Mouse (Mus musculus): Measurements from ENCODE around the gene Muc13.

Muc13 gene

DNA sequence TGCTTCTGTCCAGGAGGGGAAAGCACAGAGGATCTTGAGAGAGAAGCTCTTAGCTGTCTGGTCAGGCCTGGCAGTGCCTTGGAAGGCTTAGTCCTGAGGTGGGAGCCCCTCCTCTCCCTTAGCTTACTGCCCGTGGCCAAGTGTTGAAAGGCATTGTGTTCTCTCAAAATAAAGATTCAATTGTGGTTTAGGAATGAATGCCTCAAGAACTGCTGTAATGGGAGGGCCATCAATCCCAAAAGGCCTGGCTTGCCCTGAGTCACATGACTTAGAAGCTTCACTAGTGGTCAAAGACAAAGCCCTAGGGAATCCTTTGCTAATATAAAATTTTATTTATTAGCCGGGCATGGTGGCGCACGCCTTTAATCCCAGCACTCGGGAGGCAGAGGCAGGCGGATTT is 30.8 kb downstream of the Muc13 start:
- DNase-seq (ENCODE audit: low spot score in 2 of 2): no peak

DNA sequence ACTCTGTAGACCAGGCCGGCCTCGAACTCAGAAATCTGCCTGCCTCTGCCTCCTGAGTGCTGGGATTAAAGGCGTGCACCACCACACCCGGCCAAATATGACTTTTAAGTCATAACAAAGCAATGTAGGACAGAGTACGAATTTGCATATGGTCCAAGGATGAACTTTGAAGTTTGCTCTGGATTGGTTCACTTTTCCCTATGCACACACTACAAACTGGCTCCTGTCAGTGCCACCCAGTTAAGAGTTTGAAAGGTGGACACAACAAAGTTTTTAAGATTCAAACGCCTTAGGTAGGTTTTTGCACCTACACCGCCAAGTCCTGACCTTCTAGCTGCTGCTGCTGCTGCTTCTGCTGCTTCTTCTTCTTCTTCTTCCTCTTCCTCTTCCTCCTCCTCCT is 34.7 kb downstream of the Muc13 start:
- no peak for DNase-seq (ENCODE audit: low spot score in 2 of 2)

DNA sequence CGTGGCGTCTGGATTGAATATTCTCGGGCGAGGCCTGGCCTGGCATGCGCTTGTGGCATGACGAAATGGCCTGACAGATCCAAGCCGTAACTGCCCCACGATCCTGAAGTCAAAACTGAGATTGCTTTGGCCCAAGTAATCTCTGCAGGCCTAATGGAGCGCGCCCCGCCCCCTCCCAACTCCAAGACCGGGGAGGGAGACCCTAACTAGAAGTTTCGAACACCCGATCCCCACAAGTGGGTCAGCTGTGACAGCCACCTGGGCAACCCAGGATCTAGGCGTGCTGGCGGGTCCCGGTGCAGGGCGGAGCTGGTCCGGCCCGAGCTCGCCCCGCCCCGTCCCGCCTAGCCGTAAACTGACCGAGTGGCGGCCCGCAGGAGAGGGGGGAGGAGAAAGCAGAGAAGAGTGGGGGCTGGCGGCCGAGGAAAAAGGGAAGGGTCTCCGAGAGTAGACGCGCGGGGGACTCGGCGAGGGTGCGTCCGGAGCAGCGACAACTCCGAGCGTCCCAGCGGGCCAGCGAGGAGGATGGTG is 35.5 kb downstream of the Muc13 start, which contains the start of gene Itgb5:
TSS of gene Itgb5 (plus strand) at position 365 of the 531 bp plus-strand sequence.
- DNase-seq (ENCODE audit: low spot score in 2 of 2): no peak

DNA sequence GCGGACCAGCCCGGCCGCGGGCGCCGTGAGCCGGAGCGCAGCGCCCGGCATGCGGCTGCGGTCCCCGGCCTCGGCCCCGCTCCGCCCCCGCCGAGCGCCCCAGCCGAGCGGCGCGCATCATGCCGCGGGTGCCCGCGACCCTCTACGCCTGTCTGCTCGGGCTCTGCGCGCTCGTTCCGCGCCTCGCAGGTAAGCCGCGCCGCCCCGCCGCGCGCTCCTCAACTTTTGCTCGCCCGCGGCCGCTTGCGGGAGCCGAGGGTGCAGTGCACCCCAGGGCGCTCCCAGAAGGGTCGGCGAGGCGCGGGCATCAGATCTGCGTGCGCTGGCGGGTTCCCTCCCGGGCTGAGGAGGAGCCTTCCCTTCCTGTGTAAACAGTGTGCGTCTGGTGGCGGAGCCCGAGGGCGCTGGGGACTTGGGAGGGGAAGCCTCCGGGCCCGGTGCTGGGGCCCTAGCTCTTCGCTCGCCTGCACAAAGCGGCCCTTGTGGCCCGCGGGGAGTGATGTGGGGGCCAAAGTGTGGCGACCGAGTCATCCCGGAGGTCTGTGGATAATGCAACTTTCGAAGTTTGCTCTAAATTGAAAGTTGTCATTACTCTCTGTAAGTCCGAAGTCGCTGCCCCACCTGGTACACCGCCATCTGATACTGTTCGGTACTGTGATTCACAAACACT is 36.1 kb downstream of the Muc13 start:
- DNase-seq (ENCODE audit: low spot score in 2 of 2): no peak

DNA sequence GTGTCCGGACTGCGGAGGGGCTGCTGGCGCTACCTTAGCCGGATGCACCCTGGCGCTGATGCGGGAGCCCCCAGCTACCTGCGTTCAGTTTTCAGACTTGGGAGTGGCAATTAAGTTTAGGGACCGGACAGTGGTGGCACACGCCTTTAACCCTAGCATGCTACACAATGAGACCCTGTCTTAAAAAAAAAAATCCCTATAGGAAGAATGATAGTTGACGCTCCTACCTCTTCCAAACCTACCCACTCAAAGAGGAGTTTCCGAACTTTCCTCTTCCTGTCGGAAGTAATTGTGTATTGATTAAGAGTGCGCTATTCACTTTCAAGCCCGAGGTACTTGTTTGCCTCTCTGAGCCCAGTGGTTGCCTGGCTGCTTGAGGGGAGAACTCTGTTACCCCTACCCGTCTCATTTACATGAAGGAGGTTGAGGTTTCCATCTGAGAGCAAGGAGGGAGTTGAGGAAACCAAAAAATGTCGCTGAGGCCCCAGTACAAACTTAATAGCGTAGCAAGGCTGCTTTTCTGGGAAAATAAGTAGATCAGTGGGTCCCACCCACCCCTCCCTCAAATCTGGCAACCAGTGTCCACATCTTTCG is 36.8 kb downstream of the Muc13 start:
- no peak for DNase-seq (ENCODE audit: low spot score in 2 of 2)

DNA sequence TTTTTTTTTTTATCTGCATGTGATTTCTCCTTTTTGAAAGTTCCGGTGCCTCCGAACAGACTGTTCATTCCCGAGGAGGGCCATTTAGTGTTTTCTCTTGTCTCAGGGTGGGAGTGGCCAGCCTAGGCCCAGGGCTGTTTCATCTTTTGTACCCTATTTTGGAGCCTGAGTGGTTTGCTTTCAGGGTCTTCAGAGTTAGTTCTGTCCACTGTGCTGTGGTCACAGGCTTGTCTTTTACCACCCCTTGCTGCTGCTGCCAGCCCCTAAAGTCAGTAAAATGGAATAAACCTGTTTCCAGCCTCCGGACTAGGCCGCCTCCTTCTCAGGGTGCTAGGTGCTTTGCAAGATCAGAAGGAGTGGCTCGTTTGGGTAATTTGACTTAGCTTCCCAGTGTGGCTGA is 38.2 kb downstream of the Muc13 start:
- DNase-seq (ENCODE audit: low spot score in 2 of 2): no peak

DNA sequence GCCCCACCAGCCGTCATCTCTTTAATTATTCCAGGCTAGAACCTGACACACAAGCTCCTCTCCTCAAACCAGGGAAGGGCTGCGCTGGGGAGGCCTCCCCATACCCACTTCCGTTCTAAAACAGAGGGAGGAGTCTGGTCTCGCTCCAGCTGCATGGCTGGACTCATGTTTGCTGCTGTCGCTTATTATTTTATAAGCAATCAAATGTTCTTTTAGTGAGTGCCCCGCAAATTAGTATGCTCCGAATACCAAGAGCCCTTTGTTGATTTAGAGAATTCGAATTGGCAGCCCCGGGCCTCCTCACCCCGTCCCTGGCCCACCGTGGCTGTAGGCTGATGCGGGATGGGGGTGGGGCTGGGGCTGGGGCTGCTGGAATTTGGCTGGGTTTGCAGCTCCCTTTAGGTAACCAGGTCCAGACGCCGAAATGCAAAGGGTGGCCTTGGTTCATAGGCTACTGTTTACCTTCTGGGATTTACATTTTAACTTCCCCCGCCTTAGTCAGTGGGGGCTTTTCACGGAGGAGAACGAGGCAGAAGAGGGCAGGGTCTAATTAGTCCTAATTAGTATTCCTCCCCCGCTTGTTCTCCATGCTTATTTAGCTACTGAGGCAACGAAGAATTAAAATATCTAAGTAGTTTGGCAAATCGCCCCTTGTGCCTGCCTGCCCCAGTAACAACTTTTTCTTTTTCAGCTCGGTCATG is 39.0 kb downstream of the Muc13 start:
- DNase-seq (ENCODE audit: low spot score in 2 of 2): no peak

DNA sequence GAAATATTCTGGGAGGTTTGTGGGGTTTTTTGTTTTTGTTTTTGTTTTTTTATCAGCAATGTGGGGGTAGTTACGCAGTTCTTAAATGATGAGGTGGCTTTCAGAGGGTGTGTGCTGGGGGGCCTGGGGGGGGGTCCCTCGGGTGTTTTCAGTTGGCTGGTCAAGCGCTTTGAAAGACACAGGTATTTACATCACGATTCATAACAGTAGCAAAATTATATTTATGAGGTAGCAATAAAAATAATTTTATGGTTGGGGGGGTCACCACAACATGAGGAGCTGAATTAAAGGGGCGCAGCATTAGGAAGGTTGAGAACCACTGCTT is 39.6 kb downstream of the Muc13 start:
- DNase-seq (ENCODE audit: low spot score in 2 of 2): no peak

DNA sequence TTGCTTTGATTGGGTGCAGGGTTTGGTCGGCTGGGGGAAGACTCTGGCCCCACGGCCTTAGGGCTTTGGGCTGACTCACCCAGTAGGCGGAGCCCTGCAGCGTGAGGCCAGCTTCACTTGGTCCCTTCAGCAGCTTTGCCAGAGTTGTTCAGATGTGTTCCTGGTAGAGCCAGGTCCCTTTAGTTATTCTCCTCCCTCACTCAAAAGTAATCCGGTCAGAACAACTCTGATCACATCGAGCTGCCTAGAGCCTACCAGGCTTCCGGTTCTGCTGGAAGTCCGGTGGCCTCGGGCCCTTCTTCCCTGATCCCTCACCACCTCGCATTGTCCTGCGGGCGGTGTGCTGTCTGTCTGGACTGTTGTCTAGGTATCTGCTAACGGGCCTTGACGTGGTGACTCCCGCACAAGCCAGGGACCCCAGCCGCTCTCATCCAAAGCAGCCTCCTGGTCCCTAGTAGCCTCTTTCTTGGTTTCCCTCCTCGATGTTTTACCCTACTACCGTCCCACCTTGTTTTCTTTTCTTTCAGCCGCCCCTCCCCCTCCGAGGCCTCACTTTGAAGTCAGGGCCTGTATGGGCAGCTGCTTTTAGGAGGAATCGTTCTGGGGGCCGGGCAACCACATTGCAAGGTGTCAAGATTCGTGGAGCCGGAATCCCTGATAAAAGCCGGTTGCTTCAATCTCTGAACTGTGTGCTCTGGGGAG is 40.1 kb downstream of the Muc13 start:
- DNase-seq (ENCODE audit: low spot score in 2 of 2): no peak

DNA sequence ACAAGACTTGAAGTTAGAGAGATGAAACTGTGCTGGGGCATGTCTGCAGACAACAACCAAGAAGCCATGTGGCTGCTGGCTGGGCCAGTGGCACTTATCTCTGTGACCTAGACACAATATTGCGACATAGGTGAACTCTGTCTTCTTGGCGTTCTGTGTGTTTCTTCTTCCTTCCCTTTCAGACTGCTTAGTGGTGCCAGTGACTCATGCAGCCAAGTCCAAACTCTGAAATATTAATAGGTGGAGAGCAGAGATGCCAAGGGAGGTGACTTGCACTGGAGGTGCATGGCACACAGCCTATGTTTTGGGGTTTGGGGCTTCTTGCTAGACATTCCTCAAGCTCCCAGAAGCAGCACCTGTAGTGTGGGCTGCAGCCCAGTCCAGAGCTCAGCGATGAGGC is 42.8 kb downstream of the Muc13 start:
- no peak for DNase-seq (ENCODE audit: low spot score in 2 of 2)

DNA sequence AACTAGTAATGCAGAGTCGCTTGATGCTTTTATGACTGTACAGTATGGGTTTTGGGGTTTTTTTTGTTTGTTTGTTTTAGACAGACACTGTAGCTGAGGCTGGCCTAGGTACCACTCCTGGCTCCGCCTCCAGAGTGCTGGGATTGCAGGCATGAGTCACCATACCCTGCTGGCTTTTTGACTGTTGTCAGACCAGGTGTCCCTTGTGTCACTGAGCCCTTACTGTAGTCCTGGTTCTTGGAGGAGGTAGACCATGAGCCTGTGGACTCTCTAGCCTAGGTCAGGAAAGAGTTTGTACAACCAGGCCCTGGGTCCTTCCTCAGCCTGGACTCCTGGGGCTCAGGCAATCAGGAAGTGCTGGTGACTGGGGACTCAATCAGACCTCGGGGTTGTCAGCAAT is 43.4 kb downstream of the Muc13 start:
- no peak for DNase-seq (ENCODE audit: low spot score in 2 of 2)

DNA sequence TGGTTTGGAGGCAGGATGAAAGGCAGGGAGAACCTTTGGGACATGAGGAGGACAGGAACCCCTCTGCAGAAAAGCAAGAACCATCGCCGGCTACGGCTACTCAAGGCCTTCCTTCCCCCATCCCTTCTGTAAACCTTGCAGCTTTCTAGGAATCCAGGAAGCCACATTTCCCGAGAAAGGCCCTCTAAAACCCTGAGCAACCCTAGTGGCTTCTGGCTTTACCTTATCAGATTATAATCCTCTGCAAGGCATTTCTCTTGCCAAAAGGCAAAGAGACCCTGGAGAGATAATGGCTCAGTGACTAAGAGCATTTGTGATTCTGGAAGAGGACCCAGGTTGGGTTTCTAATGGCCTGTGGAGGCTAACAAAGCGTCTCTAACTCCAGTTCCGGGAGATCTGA is 46.8 kb downstream of the Muc13 start:
- no peak for DNase-seq (ENCODE audit: low spot score in 2 of 2)

DNA sequence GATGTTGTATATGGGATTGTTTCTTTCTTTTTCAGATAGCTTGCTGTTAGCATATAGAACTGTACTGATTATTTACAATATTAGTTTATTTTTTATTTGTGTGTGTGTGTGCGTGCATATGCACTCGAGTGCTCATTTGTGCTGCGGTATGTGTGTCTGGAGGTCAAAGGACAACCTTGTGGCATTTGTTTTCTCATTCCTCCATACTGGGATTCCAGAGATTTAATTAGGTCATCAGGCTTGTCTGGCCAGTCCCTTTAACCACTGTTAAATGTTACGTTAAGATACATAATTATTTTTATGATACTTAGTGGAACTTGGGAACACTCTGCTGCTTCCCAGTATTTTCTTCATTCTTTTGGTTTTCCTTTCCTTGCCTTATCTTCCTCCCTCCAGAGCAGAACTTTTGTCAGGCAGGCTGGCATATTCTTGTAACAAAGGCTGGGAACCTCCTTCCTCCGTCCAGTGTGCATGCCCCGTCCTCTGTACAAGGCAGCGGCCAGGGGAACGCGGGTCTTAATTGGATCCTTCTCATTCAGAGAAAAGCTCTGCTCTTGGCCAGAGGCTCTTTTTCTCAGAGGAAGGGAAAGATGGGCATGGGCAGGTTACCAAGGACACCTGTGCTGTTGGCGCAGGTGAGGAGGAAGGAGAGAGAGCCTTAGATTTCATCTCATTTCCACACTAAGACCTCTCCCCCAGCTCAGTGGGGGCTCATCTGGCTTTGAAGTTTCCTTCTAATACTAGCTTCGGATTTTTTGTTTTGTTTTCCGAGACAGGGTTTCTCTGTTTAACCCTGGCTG is 48.4 kb downstream of the Muc13 start:
- DNase-seq (ENCODE audit: low spot score in 2 of 2): no peak

DNA sequence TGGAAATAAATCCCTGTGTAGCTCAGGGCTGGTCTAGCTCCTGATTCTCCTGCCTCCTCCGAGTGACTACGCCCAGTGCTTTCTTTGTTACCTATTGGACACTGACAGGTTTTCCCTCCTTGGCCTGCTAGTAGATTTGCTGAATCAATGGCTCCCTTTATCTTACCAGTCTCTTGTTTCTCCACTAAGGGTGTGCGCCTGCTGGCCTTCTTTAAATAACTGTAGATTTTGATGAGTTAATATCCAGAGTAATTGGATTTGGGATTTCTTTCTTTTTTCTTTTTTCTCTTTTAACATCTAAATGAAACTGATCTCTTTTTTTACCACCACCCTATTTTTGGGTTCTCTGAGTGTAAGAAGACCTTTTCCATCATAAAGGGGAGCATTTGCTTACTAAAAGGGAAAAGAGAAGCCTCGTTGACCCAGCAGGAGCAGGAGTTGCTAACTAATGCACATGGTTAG is 50.3 kb downstream of the Muc13 start:
- DNase-seq (ENCODE audit: low spot score in 2 of 2): no peak

DNA sequence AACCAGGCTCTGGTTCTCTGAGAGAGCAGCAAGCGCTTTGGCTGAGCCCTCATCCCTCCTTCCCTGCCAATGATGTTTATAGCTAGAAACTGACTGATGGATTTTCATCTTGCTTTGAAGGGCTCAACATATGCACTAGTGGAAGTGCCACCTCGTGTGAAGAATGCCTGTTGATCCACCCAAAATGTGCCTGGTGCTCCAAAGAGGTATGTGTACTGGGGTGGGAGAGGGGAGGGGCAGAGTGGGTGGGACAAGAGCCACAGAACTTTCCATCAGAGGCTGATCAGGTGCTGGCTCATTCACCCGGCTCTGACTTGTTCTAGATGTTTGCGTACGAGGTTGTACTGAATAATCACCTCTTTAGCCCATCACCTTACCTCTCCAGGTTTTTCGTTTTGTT is 51.0 kb downstream of the Muc13 start:
- DNase-seq (ENCODE audit: low spot score in 2 of 2): no peak

DNA sequence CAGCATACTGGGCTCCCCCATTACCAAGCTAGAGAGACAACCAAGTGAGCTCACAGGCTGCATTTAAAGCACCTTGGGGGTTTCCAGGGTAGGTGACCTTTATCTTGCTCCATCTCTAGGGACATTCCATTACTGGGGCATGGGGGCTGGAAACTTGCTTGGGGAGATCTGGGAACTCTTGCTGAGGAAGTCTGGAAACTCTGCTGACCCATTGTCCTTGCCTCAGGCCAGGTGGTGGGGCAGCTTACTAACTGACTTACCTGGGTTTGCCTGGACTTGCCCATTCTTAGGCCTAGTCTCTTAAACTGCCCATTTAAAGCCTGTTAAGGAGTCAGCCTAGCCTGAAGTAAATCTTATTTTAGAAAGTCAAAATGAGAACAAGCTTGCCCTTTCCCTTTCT is 59.4 kb downstream of the Muc13 start:
- DNase-seq (ENCODE audit: low spot score in 2 of 2): no peak

DNA sequence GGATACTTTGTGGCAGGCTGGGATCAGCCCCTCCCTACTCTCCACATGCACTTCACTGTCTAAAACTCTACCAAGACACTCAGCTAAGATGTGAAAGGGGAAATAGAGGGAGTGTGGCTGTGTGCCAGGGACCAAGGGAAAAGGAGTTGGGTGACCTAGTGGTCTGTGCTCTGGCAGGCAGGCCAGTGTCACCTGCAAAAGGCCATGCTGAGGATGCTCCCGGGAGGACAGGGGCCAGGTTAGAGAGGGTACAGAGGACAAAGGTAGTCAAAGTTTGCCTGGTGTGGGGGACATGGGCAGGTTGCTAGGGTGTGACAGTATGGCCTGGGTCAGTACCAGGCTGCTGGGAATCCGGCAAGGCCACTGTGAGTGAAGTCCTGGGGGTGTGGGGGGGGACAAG is 64.9 kb downstream of the Muc13 start:
- DNase-seq (ENCODE audit: low spot score in 2 of 2): no peak

DNA sequence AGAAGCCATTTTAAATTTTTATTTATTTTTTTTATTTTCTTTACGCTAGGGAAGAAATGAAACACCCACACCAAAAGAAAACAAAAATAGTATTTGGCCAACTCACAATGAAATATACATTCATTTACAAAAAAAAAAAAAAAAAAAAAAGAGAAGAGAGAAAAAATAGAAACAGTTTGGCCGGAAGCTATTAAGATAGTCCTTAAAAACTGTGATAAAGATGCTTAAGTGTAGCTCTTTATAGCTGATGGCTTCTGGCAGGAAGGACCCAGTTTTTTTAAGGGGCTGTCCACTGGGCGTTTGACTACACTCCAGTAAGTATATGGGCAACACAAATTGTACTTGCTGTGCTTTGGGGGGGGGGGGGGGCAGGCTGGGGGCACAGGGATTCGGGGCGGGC is 65.5 kb downstream of the Muc13 start:
- DNase-seq (ENCODE audit: low spot score in 2 of 2): no peak

DNA sequence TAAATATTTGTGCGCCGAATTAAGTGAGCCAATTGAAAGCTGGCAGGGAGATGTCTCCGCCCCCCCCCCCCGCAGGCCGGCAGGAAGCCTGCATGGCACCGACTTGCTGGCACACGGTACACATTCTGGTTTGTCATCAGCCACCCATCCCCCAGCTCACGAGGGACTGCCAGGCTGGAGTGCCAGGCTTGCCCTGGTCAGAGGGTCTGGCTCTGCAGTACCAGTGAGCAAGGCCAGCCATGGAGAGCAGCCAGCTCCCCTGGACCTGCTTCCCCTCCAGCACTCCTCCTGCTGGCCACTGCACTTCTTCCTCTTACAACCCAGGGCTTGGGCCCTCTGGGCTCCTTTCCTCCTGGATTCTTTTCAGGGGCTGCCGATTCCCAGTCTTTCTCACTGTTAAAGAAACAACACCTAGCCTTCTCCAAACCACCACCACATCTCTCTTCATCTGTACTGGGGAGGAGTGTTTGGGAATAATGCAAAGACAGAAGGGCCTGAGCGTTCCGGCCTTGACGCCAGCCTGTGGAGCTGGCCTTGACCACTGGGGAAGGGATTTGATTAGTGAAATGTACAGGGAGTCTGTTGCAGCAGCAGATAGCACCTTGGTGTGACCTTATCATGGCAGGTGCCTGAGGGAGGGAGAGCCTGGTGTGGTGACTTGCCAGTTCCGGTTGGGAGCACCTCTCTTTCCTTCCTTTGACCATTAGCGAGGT is 66.3 kb downstream of the Muc13 start:
- DNase-seq (ENCODE audit: low spot score in 2 of 2): no peak

DNA sequence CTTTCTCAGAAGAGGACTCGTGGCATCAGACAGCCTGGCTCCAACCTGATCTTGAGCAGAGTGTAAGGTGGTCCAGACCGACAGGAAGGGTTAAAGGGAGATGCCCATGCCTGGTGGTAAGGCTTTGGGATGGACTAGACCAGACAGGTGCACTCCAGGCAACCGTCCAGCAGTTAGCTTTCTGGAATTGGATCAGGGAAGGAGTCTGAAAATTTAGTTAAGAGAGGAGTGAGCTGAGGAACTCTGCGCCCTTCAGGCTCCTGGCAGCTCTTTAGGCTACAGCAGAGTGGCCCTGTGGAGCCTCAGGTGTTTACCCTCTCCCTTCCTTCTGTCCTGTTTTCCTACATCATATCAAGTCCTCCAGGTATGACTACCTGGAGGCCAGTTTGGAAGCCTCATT is 68.6 kb downstream of the Muc13 start:
- DNase-seq (ENCODE audit: low spot score in 2 of 2): no peak

DNA sequence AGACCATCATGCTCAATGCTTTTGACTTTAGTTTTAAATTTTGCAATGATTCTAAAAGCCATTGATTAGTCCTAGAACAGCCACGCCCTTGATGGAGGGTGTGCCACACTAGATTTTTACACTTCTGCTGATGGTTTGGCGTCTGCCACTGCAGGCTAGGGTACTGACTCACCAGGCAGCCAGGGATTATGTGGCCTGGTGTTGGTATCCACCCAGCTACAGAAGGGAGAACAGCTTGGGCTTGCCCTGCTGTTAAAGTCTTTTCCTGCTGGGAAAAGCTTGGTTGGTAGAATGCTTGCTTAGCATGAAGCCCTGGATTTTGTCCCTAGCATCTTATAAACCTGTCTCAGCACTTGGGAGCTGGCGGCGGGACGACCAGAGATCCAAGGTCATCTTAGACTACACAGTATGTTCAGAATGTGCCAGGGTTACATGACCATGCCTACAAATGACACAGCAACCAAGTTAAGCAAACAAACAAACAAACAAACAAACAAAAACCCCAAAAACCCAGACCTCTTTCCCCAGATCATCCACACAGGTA is 69.4 kb downstream of the Muc13 start:
- DNase-seq (ENCODE audit: low spot score in 2 of 2): no peak

Data from spleen, postnatal 14 days (tissue).